9 mouse cellular contexts compared by ENCODE assay signal in genomic region chr3:135556052-135556587, GRCm38 (mm10).
A peak's percentile ranks its signal among the peaks of the same experiment; 100 is the strongest.
DNase-seq lines count a peak whose midpoint lies in the region; TF ChIP-seq lines count a peak whose summit lies in the region.
"Had no signal": no experiment of that assay in that cellular context is flagged by ENCODE, and none has a peak within 500 bp of the region (broad histone marks: within the 10 kb centered on the region; RNA-seq: fewer than 3 reads in every experiment).

No protein-coding gene starts in this region.

- H3K4me1 ChIP-seq in E14TG2a.4 (replicated peaks; ENCODE audit: low read depth, low read length) = peaks cover 76% of the 10 kb centered on the region
- H3K4me1 ChIP-seq: forebrain, embryonic 12.5 days; midbrain, embryonic 10.5 days had no signal

- TF ChIP-seq CTCF in E14TG2a.4 (conservative IDR thresholded peaks at IDR 0.05; ENCODE audit: low read length) = no peak

- peak; percentile 19 to 22 for DNase-seq in layer of hippocampus, adult 8-10 months (ENCODE audit: low spot score in 2 of 2)
- DNase-seq in layer of hippocampus, adult 9-10 months (ENCODE audit: low spot score) = no peak
- peak; percentile 23 for DNase-seq in A20 (ENCODE audit: low read depth, low spot score)
- peak; percentile 37 to 39 for DNase-seq in left cerebral cortex, adult 9 months (ENCODE audit: low spot score in 2 of 2)
- no peak for DNase-seq in ovary, postnatal 36 days (ENCODE audit: low spot score)
- no peak for DNase-seq in cerebellum, adult 9-10 months

- peaks cover 20% of the 10 kb centered on the region for H3K9me3 ChIP-seq in E14TG2a.4 (ENCODE audit: low read length)
- H3K9me3 ChIP-seq: forebrain, embryonic 12.5 days; midbrain, embryonic 10.5 days had no signal

- peaks cover 92% of the 10 kb centered on the region for H3K36me3 ChIP-seq in E14TG2a.4 (ENCODE audit: insufficient read depth, low read length)
- H3K36me3 ChIP-seq: forebrain, embryonic 12.5 days; midbrain, embryonic 10.5 days had no signal

- 0 out of 2 replicates have a peak overlapping the region, but pooled peaks have one; percentile 21 for H3K4me3 ChIP-seq in E14TG2a.4 (replicated peaks; ENCODE audit: low read length)
- H3K4me3 ChIP-seq: forebrain, embryonic 12.5 days; midbrain, embryonic 10.5 days had no signal

- H3K27me3 ChIP-seq in E14TG2a.4 (ENCODE audit: insufficient read depth, low read length) = no peaks in the 10 kb centered on the region
- H3K27me3 ChIP-seq: forebrain, embryonic 12.5 days had no signal

Comparison
In these comparisons a context has a peak if more than half of its experiments do, and no peak if none do; other contexts are left out.
1. DNase-seq: peak in layer of hippocampus, adult 8-10 months (2 of 2), A20 (single experiment) and left cerebral cortex, adult 9 months (2 of 2); none in layer of hippocampus, adult 9-10 months (single experiment), ovary, postnatal 36 days (single experiment) and cerebellum, adult 9-10 months (single experiment).